Mouse (Mus musculus) stomach, postnatal 0 days (tissue): ENCODE measurements around the gene Mettl21a.

Source experiments
- CTCF ChIP-seq: IDR thresholded peaks from 2 replicates; pipeline ENCODE4 v1.5.1; 2016; ENCODE audit warnings: antibody characterized with exemption, low read depth, mild to moderate bottlenecking, moderate library complexity
- EP300 ChIP-seq: optimal IDR thresholded peaks from 2 replicates; pipeline ENCODE3; 2016; ENCODE audit warnings: antibody characterized with exemption

- TF ChIP-seq CTCF (no peak), EP300 (no peak)
Observed at GRCm38 (mm10) chr1:64598926-64599325, 18.1 kb downstream of the Mettl21a start.
